Mouse (Mus musculus) layer of hippocampus, adult 11-12 months (tissue): ENCODE measurements around the gene Car10.
"Not testable (repeated sequence)": the region's sequence is repeated elsewhere in the genome, so short reads cannot be mapped to it uniquely, and the experiment has no call there.

ENCODE experiments used
- DNase-seq: peaks from one replicate; pipeline ENCODE4 v3.0.0; 2022; ENCODE audit warnings: low spot score

Gene Car10

DNA sequence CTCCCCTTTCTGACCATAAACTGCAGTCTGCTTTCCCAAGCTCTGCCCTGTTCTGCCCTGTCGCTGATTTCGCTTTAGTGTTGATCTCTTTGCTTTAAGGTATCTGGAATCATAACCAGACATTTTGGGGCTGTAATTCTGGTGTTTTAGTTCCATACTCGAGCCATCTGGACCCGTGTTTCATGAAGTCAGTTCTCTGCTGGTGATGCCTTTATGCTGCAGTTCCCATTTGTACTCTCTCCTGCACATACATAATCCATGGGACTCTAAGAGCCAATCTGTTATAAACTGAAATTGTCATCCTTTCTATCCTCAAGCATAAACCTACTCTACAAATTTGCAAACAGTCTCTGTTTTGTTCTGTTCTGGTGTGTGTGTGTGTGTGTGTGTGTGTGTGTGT is 293.3 kb downstream of the Car10 start:
- DNase-seq: no peak

DNA sequence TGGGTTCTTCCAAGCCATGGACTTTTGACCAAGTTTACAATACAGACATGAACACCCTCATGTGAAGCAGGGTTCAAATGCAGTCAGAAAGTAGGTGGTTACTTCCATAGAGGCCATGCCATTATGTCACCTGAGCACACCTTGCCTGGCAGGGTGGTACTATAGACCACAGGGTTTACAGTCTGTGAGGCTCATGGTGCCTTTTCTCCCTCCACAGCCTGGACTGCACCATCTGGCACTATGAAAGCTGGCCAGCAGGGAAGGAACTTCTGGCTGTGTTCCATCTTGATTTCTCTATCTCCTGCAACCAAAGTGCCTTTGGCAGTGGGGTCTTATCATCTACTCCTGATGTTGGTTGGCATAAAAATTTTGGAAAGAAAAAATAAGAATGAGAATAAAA is 295.5 kb downstream of the Car10 start:
- DNase-seq: not testable (repeated sequence)

DNA sequence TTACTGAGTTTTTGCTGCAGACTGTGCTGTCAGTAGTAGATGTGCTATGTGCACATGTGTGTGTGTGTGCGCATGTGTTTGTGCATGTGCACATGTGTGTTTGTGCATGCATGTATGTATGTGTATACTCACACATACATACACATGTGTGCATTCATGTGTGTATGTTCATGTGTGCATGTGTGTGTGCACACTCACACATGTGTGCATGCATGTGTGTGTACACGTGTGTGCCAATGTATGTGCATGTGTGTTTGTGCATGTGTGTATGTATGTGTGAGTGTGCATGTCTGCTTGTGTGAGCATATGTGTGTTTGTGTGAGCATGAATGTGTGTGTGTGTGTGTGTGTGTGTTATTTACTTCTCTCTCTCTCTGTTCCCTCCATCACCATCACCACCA is 298.5 kb downstream of the Car10 start:
- DNase-seq: no peak

DNA sequence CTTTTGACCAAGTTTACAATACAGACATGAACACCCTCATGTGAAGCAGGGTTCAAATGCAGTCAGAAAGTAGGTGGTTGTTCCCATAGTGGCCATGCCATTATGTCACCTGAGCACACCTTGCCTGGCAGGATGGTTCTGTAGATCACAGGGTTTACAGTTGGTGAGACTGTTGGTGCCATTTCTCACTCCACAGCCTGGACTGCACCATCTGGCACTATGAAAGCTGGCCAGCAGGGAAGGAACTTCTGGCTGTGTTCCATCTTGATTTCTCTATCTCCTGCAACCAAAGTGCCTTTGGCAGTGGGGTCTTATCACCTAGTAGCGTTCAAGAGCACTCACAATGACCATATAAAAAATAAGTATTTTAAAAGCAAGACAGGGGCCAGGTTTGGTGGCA is 303.3 kb downstream of the Car10 start:
- not testable (repeated sequence) for DNase-seq

DNA sequence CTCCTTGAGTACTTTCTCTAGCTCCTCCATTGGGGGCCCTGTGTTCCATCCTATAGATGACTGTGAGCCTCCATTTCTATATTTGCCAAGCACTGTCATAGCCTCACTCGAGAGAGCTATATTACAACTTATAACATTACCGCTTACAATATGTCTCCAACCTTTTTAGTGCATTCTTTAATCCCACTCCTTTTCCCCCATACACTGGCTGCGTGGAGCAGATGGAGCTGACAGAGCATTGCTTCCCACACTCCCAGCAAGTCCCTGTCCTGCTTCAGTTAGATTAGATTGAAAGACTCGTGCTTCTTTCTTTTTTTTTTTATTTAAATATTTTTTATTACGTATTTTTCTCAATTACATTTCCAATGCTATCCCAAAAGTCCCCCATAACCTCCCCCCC is 310.2 kb downstream of the Car10 start:
- DNase-seq: no peak

- DNase-seq: no peak
Measured at GRCm38 (mm10) chr11:93431482-93431881, 333.7 kb downstream of the Car10 start.

- no peak for DNase-seq
Measured at GRCm38 (mm10) chr11:93434997-93435915, 337.4 kb downstream of the Car10 start.

DNA sequence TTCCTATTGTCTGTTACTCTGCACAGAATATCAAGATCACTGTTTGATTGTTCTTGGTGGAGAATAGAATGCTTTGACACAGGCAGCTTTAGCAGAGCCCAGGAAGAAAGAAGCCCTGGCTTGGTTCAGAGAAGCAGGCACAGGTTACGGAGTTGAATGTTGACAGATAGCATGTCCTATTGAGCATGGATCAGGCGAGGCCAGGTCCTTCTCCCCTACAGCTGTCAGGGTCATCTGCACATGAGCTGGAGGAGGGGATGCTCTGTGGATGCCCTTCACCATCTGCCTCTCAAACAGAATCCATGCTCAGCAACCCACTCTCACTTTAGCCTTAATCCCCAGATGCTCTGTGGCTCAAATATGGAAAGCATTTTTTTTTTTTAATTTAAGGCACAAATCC is 339.1 kb downstream of the Car10 start:
- DNase-seq: no peak

GRCm38 (mm10) chr11:93440466-93440865 is 342.6 kb downstream of the Car10 start:
- no peak for DNase-seq

GRCm38 (mm10) chr11:93443777-93444176 is 345.9 kb downstream of the Car10 start:
- DNase-seq: no peak

GRCm38 (mm10) chr11:93444741-93445140 is 346.9 kb downstream of the Car10 start:
- no peak for DNase-seq

GRCm38 (mm10) chr11:93447566-93447965 is 349.7 kb downstream of the Car10 start:
- DNase-seq: no peak

GRCm38 (mm10) chr11:93448290-93449256 is 350.7 kb downstream of the Car10 start:
- no peak for DNase-seq

DNA sequence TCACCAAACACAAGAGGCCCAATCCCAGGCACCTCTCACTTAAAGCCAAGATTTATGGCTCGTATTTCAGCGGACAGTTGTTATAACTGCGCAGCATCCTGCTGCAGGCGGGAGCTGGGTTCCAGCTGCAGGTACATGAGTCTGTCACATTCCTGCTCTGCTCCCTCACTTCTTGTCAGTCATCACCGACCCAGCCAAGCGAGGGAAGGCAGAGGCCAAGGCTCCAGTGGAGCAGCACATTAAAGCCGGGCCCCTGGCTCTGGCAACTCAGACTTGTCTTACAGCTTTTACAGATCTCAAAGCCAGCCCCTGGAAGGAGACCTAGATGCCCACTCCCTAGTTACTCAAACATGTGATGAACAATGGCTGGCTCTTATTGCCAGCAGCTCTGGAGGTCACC is 352.7 kb downstream of the Car10 start:
- no peak for DNase-seq

DNA sequence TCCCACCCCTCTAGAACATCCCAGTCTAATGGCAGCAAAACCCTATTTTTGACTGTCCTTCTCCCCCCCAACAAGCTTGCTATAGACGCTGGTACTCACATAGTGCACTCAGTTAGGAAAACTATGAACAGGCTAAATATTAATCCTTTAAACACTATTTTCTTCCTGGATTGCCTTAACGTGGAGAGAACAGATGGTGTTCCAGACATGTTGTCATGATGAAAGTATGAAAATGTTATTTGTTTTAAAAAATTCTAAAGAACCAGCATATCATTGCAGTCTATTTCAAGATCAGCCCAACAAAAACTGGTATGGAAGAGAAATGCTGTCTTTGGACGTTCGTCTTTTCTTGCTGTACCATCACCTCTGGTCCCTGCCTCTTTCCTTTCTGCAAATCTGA is 368.4 kb downstream of the Car10 start:
- no peak for DNase-seq

GRCm38 (mm10) chr11:93467711-93468110 is 369.9 kb downstream of the Car10 start:
- DNase-seq: no peak

GRCm38 (mm10) chr11:93470771-93471170 is 372.9 kb downstream of the Car10 start:
- no peak for DNase-seq

DNA sequence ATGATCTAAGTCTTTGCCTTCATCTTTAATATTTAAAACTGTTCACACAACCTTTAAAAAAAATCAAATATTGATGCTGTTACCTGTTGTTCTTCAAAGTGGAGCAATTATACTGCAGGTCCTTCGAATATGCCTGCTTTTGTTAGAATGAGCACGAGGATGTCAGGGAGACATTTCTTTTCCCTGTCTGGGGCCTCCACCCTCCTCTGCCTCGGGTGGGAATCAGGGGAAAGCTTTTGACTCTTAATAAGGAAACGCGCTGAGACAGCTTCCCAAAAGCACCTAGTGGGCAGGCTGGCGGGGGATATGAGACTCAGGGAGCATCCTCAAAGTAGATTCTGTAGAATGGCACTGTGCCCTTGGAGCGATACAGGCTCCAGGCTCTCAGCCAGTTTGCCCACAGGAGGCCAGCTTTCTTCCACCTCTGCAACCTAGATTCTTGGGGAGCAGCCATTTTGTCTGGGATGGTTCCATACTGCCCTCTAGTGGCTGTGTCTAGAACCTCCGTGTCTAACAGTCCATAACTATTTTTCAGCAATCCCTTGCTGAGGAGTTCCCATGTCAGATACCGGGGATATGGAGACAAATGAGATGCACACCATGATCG is 373.8 kb downstream of the Car10 start:
- peak; percentile 82 for DNase-seq

DNA sequence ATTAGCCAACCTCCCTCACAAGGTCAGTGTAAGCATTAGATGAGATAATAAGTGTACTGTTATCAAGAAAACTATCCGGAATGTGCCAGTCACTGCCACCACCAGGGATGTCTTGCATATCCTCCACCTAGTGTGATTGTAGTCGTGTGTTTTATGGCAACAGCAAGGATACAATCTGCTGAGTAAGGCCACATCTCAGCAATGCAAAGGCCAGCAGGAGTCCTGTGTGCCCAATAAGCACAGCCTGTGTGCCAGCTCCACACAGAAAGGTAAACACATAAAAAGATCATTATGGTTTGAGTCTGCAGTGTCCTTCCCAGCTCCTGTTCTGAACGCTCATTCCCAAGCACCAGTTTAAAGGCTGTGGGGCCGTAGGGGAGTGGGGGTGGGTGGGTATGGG is 386.8 kb downstream of the Car10 start:
- no peak for DNase-seq

GRCm38 (mm10) chr11:93487021-93487420 is 389.2 kb downstream of the Car10 start:
- no peak for DNase-seq

GRCm38 (mm10) chr11:93487913-93488604 is 390.2 kb downstream of the Car10 start:
- no peak for DNase-seq
